Mouse (Mus musculus) thymus, postnatal 36 days (tissue): ENCODE data around the gene Ntn5.

Experiments used
- DNase-seq, 2 experiments: peaks; one replicate each; pipeline ENCODE4 v3.0.0; 2022; ENCODE audit warnings: mixed read lengths in 2 of 2

Ntn5 gene

DNA sequence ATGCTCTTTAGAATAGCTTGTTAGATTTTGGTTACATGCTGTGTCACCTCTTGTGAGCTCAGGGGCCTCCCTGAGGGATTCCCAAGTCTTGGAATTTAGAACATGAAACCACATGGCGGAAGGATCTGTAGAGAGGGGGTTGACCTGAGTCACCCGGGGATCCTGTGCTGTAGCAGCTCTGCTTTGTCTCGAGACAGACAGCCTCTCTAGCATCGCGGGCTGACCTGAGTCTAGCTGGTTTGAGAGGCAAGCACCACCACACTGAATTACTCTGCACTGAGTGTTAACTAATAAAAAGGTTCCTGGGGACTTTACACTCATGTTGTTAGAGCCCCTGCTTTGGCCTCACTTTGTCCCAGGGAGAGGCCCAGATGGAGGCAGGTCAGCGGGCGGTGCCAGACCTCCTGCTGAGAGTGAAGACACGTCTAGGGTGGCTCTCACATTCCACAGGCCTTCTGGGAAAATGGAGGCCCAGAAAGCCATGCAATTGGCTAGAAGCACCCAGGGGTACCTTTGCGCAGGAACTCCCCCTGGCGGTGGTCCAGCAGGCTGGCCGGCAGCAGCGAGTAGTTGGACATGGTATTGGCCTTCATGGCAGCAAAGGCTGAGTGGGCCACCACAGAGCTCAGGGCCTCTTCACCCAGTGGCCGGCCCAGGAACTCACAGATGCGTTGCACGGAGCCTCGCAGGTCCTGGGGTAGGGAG, 47.1 kb downstream of the Ntn5 start:
- DNase-seq = peak; percentile 62 to 65

DNA sequence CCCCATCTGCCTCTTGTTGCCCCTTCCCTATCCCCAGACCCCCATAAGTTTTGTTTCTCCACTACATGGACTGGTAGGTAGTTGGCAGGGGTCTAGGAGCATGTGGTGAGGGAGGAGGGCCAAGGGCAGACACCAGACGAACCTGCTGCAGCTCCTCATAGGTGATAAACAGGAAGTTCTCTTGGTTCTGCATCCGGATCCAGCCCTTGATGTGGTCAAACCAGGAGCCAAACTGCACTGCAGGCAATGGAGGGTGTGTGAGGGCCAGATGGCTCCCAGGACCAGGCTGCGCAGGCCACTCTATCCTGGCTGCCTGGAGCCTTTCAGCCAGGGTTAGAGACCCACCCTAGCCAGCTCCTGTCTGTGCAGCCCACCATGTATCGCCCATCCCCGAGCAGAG, 49.7 kb downstream of the Ntn5 start:
- peak; percentile 80 to 87 for DNase-seq

DNA sequence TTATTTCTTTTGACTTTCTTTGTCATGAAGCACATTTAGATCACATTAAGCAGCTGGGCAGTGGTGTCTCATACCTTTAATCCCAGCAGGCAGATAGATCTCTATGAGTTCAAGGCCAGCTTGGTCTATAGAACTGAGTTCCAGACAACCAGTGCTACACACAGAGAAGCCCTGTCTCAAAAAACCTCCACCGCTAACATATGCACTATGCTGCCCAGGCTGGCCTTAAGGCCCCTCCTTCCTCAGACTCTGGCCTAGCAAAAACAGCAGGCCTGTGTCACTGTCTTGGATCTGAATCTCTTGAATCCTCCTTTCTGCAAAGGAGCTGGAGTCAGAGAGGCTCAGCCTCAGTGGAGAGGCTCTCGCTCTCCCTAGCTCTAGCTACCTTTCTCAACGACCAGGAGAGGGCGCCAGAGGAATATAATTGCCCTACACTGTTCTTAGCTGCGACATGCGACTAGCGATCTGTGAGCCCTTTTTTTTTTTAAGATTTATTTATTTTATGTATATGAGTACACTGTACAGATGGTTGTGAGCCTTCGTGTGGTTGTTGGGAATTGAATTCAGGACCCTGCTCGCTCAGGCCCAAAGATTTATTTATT, 55.4 kb downstream of the Ntn5 start:
- peak; percentile 71 to 81 for DNase-seq

DNA sequence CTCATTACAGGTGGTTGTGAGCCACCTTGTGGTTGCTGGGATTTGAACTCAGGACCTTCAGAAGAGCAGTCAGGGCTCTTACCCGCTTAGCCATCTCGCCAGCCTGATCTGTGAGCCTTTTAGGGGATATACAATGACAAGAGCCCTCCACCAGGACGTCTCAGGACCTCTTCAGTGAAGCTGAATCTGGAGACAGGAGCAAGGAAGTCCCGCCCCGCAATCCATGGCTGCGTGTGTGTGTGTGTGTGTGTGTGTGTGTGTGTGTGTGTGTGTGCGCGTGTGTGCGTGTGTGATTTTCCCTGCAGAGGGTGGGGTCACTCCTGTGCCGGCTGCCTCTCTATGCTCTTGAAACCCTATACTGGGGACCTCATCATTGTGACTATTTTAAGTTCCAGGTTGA, 56.0 kb downstream of the Ntn5 start:
- no peak for DNase-seq

DNA sequence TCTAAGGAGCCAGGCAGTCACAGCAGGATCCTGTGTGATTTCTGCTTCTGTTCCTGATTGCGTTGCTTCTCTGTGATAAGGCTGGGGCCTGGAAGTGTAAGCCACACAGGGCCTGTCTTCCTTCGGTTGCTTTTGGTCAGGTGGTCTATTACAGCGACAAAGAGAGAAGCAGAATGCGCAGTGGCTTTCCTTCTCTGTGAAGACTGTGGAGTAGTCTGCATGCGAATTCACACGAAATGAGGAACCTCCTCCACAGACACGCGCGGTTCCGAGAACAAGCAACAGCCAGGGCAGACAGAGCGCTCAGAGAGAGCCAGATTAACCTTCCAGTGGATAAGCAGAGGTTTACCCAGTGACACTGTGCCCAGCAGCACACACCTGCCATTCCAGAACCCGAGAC, 57.5 kb downstream of the Ntn5 start:
- DNase-seq = no peak

DNA sequence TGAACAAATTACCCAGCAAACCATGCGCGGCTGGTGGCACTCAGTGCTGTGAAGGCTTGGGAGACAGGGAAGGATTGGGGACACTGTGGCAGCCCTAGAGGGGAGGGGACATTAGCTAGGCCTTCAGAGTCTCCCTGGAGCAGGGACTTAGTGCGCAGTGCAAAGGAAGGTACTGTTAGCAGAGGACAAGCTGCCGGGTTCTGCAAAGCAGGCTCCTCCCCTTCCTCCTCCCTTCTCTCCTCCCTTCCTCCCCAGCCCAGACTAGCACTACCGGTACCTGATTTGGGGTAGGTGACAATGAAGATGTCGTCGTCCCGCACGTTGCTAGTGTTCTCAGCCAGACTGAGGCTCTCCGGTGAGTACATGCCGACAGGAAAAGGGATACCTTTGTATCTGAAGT, 58.0 kb downstream of the Ntn5 start:
- DNase-seq = peak; percentile 54 to 66

DNA sequence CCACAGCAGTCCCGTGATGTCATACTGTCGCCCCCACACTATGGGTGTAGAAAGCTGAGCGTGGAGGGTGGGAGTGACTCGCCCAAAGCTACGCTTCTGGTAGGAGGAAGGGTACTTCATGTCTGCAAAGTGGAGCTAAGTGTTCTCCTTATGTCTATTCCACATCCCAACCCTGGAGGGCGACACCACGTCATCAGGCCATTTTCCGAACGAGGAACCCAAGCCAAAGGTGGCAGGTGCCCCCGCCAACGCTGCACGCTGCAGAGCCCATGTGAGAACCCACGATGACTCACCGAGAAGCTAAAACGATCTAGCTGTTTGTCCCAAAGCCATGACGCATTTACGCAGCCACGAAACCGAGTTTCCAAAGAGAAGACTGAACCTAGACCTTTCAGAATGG, 58.5 kb downstream of the Ntn5 start:
- peak in 1 of 2 experiments; percentile 44 for DNase-seq
